Mouse (Mus musculus): ENCODE results near the gene Pitpna. TPM values are rescaled to one million over a fixed set of nuclear protein-coding genes. Genes with fewer than 3 reads are reported as not detected.

Pitpna gene
- polyA plus RNA-seq, 1 experiment from 2014 or later: 30.1 TPM

DNA sequence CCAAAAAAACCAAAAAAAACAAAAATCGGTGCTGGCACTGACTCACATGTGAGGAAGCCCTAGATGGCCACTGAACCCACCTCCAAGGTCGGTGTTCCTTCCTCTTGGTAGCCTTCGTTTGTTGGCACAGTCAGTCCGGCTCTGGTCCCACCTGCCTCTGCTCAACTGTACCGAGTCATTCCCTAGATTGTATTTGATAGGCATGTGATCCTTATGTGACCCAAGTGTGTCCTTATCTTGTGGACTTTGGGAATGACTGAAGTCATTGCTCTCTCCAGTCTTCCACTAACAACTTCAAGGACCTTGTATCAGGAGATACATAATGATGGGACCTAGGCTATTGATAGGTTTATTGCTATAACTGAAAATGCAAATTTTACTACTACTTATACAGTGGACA, 16.9 kb downstream of the Pitpna start:
- no peak overlapping the region for H3K4me3 ChIP-seq (ENCODE audit: low read depth, low read length)
- no peaks in the 10 kb centered on the region for H3K27me3 ChIP-seq (ENCODE audit: insufficient read depth, low read length)
- H3K36me3 ChIP-seq (replicated peaks; ENCODE audit: insufficient read depth, low read length): peaks cover 62% of the 10 kb centered on the region
- no peak overlapping the region for H3K4me2 ChIP-seq (ENCODE audit: low read depth, low read length)
- no peak for ATAC-seq
- no peak overlapping the region for H3K27ac ChIP-seq (ENCODE audit: low read depth)
- TF ChIP-seq CTCF (IDR thresholded peaks at IDR 0.05; ENCODE audit: low read depth): no peak
- TF ChIP-seq EP300 (IDR thresholded peaks at IDR 0.05; ENCODE audit: low read depth): no peak
- H3K9ac ChIP-seq (replicated peaks): no peak overlapping the region
- DNase-seq: no peak
- WGBS (ENCODE audit: insufficient replicate concordance): 72% methylated on average over 5 of the region's 5 CpGs
- no peaks in the 10 kb centered on the region for H3K4me1 ChIP-seq (ENCODE audit: insufficient read depth)
- no peaks in the 10 kb centered on the region for H3K9me3 ChIP-seq (ENCODE audit: low read length)

DNA sequence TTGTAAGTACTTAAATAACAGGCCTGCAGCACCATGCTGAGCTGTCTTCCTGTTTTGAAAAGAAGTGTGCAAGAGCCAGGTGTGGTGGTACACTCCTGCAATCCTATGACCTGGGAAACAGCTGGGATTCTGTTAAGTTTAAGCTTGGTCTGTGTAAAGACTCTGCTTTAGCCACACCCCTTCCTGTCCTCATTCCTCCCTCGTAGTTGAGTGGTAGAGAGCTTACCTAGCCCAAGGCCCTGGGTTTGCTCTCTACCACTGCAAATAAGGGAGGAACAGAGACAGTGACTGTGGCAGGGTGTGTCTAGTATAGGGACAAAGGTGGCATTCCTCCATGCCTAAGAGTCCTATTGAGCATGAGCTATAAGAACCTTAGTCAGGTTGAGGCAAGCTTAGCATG, 17.4 kb downstream of the Pitpna start:
- H3K36me3 ChIP-seq (replicated peaks; ENCODE audit: insufficient read depth, low read length): peaks cover 63% of the 10 kb centered on the region
- 15% methylated on average over 1 of the region's 1 CpGs for WGBS (ENCODE audit: insufficient replicate concordance)
- H3K9me3 ChIP-seq (ENCODE audit: low read length): no peaks in the 10 kb centered on the region
- no peak overlapping the region for H3K4me3 ChIP-seq (ENCODE audit: low read depth, low read length)
- no peak for ATAC-seq
- no peak overlapping the region for H3K27ac ChIP-seq (ENCODE audit: low read depth)
- no peak for TF ChIP-seq EP300 (IDR thresholded peaks at IDR 0.05; ENCODE audit: low read depth)
- TF ChIP-seq CTCF (IDR thresholded peaks at IDR 0.05; ENCODE audit: low read depth): no peak
- H3K4me1 ChIP-seq (ENCODE audit: insufficient read depth): 0 out of 2 replicates have a peak, but pooled peaks cover 2% of the 10 kb centered on the region
- no peaks in the 10 kb centered on the region for H3K27me3 ChIP-seq (ENCODE audit: insufficient read depth, low read length)
- DNase-seq: no peak
- H3K9ac ChIP-seq (replicated peaks): no peak overlapping the region
- H3K4me2 ChIP-seq (ENCODE audit: low read depth, low read length): no peak overlapping the region

DNA sequence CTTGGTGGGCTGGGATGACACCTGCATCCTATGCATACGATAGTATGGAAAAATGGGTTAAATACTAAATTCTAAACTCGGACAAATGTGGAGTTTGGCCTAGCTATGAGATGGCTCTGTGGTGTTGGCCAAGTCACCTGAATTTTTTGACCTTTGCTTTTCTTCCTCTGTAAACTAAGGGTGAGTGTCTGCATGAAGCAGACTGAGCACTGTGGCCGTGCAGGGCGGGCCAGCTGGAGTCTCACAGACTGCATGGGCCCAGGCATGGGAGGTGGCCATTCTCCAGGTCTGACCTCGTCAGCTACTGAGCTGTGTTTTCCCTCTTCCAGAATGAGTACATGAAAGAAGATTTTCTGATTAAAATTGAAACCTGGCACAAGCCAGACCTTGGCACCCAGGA, 20.9 kb downstream of the Pitpna start:
- Histone ChIP-seq H3K9me3 (ENCODE audit: low read length) (no peaks in the 10 kb centered on the region), H3K27me3 (ENCODE audit: insufficient read depth, low read length) (no peaks in the 10 kb centered on the region), H3K4me3 (ENCODE audit: low read depth, low read length) (no peak overlapping the region), H3K4me1 (ENCODE audit: insufficient read depth) (0 out of 2 replicates have a peak, but pooled peaks cover 2% of the 10 kb centered on the region), H3K27ac (ENCODE audit: low read depth) (no peak overlapping the region), H3K4me2 (ENCODE audit: low read depth, low read length) (no peak overlapping the region), H3K36me3 (replicated peaks; ENCODE audit: insufficient read depth, low read length) (peaks cover 57% of the 10 kb centered on the region), H3K9ac (replicated peaks) (no peak overlapping the region)
- no peak for TF ChIP-seq CTCF (IDR thresholded peaks at IDR 0.05; ENCODE audit: low read depth)
- no peak for TF ChIP-seq EP300 (IDR thresholded peaks at IDR 0.05; ENCODE audit: low read depth)
- 72% methylated on average over 5 of the region's 5 CpGs for WGBS (ENCODE audit: insufficient replicate concordance)
- ATAC-seq (no peak), DNase-seq (no peak)

DNA sequence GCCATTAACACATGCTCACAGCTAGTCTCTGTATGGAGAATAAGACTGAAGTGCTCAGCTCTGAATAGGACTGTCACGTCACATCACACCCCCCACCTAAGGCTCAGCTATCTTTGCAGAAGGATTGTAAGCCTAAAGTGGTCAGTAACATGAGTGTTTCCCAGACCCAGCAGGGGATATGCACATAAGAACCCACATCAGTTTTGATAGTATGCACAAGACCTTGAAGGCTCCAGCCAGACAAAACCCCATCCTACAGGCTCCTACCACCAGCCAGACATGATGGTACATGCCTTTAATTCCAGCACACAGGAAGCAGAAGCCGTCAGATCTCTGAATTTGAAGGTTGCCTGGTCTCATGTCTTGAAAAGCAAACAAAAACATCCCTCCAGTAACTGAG, 22.1 kb downstream of the Pitpna start:
- ATAC-seq: no peak
- DNase-seq: no peak
- no peak overlapping the region for H3K4me3 ChIP-seq (ENCODE audit: low read depth, low read length)
- no peak overlapping the region for H3K27ac ChIP-seq (ENCODE audit: low read depth)
- peaks cover 58% of the 10 kb centered on the region for H3K36me3 ChIP-seq (replicated peaks; ENCODE audit: insufficient read depth, low read length)
- TF ChIP-seq EP300 (IDR thresholded peaks at IDR 0.05; ENCODE audit: low read depth) (no peak), CTCF (IDR thresholded peaks at IDR 0.05; ENCODE audit: low read depth) (no peak)
- H3K4me1 ChIP-seq (ENCODE audit: insufficient read depth): 0 out of 2 replicates have a peak, but pooled peaks cover 2% of the 10 kb centered on the region
- H3K4me2 ChIP-seq (ENCODE audit: low read depth, low read length): no peak overlapping the region
- no peaks in the 10 kb centered on the region for H3K27me3 ChIP-seq (ENCODE audit: insufficient read depth, low read length)
- H3K9ac ChIP-seq (replicated peaks): no peak overlapping the region
- no peaks in the 10 kb centered on the region for H3K9me3 ChIP-seq (ENCODE audit: low read length)
- 82% methylated on average over 2 of the region's 2 CpGs for WGBS (ENCODE audit: insufficient replicate concordance)

DNA sequence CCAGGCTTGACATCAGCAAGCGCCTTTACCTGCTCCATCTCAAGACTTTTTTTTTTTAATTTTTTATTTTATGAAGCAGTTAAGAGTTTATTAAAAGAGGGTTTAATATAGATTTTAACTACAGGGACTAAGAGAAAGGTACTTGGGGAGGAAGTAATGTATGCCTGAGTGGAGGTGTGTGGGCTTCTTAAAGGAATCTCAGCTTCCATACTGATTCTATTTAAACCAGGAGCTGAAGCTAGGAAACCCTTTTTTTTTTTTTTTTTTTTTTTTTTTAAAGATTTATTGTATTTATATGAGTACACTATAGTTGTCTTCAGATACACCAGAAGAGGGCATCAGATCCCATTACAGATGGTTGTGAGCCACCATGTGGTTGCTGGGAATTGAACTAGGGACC, 26.9 kb downstream of the Pitpna start:
- Histone ChIP-seq H3K36me3 (replicated peaks; ENCODE audit: insufficient read depth, low read length) (peaks cover 55% of the 10 kb centered on the region), H3K4me2 (ENCODE audit: low read depth, low read length) (no peak overlapping the region)
- 94% methylated on average over 1 of the region's 1 CpGs for WGBS (ENCODE audit: insufficient replicate concordance)

DNA sequence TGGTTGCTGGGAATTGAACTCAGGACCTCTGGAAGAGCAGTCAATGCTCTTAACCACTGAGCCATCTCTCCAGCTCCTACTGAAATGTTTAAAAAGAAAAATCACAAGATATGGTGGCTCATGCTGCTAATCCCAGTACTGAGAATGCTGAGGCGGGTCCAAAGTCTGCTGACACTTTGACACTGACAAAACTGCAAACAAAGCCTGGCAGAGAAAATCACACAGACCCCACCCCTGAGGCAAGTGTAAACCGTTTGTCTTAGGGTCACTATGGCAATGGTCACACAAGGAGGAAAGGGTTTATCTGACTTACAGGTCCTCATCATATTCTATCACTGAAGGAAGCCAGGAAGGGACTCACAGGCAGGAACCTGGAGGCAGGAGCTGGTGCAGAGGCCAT, 27.7 kb downstream of the Pitpna start:
- no peak overlapping the region for H3K4me2 ChIP-seq (ENCODE audit: low read depth, low read length)
- 0 out of 2 replicates have a peak, but pooled peaks have one; percentile 21 for ATAC-seq
- no peaks in the 10 kb centered on the region for H3K27me3 ChIP-seq (ENCODE audit: insufficient read depth, low read length)
- no peaks in the 10 kb centered on the region for H3K9me3 ChIP-seq (ENCODE audit: low read length)
- H3K4me1 ChIP-seq (ENCODE audit: insufficient read depth): no peaks in the 10 kb centered on the region
- H3K4me3 ChIP-seq (ENCODE audit: low read depth, low read length): no peak overlapping the region
- no peak overlapping the region for H3K9ac ChIP-seq (replicated peaks)
- no peak overlapping the region for H3K27ac ChIP-seq (ENCODE audit: low read depth)
- 62% methylated on average over 2 of the region's 2 CpGs for WGBS (ENCODE audit: insufficient replicate concordance)
- H3K36me3 ChIP-seq (replicated peaks; ENCODE audit: insufficient read depth, low read length): peaks cover 57% of the 10 kb centered on the region
- no peak for TF ChIP-seq EP300 (IDR thresholded peaks at IDR 0.05; ENCODE audit: low read depth)
- TF ChIP-seq CTCF (IDR thresholded peaks at IDR 0.05; ENCODE audit: low read depth): no peak
- DNase-seq: no peak

More for the DNA sequence above, 26.9 kb downstream of the Pitpna start:
- H3K4me3 ChIP-seq (ENCODE audit: low read depth, low read length): no peak overlapping the region
- DNase-seq: no peak
- no peak overlapping the region for H3K9ac ChIP-seq (replicated peaks)
- no peak overlapping the region for H3K27ac ChIP-seq (ENCODE audit: low read depth)
- H3K27me3 ChIP-seq (ENCODE audit: insufficient read depth, low read length): no peaks in the 10 kb centered on the region
- 0 out of 2 replicates have a peak, but pooled peaks cover 2% of the 10 kb centered on the region for H3K4me1 ChIP-seq (ENCODE audit: insufficient read depth)
- no peaks in the 10 kb centered on the region for H3K9me3 ChIP-seq (ENCODE audit: low read length)
- no peak for ATAC-seq
- TF ChIP-seq EP300 (IDR thresholded peaks at IDR 0.05; ENCODE audit: low read depth) (no peak), CTCF (IDR thresholded peaks at IDR 0.05; ENCODE audit: low read depth) (no peak)

DNA sequence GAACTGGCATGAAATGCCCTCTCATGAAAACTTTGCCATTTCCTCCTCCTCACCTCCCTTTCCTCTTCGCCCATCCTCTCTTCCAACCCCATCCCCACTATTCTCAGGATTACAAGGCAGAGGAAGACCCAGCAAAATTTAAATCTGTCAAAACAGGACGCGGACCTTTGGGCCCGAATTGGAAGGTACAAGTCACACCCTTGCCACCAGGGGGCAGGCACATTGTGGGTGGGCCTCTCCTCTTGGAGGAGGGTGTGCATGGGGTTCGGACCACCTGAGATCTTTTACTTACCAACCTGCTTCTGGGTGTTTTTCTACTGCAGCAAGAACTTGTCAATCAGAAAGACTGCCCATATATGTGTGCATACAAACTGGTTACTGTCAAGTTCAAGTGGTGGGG, 31.2 kb downstream of the Pitpna start:
- Histone ChIP-seq H3K36me3 (replicated peaks; ENCODE audit: insufficient read depth, low read length) (peaks cover 40% of the 10 kb centered on the region), H3K27ac (ENCODE audit: low read depth) (no peak overlapping the region), H3K4me2 (ENCODE audit: low read depth, low read length) (no peak overlapping the region), H3K27me3 (ENCODE audit: insufficient read depth, low read length) (no peaks in the 10 kb centered on the region), H3K9ac (replicated peaks) (no peak overlapping the region), H3K4me1 (ENCODE audit: insufficient read depth) (peaks cover 3% of the 10 kb centered on the region; the same call in 1 of the 2 replicates), H3K4me3 (ENCODE audit: low read depth, low read length) (no peak overlapping the region), H3K9me3 (ENCODE audit: low read length) (no peaks in the 10 kb centered on the region)
- peak; percentile 64 for TF ChIP-seq CTCF (IDR thresholded peaks at IDR 0.05; ENCODE audit: low read depth)
- TF ChIP-seq EP300 (IDR thresholded peaks at IDR 0.05; ENCODE audit: low read depth): no peak
- no peak for ATAC-seq
- 77% methylated on average over 5 of the region's 5 CpGs for WGBS (ENCODE audit: insufficient replicate concordance)
- peak; percentile 39 for DNase-seq

All from liver, postnatal 0 days (tissue).